Mouse (Mus musculus) kidney, adult 2 months (tissue): Measurements from ENCODE around the gene Slc12a8.

Source experiments
- CTCF ChIP-seq: fragments of 200-500 bp; conservative IDR thresholded peaks from 2 replicates; pipeline ENCODE4 v1.5.1; 2011; ENCODE audit warnings: low read depth, mild to moderate bottlenecking, control low read depth, low read length, moderate library complexity, mixed read lengths; ENCODE audit not compliant: insufficient read depth, insufficient read length
- POLR2A ChIP-seq: fragments of 200-500 bp; IDR thresholded peaks from one replicate; pipeline ENCODE4 v1.6.1; 2011; ENCODE audit warnings: low read depth, low read length, control low read depth

DNA sequence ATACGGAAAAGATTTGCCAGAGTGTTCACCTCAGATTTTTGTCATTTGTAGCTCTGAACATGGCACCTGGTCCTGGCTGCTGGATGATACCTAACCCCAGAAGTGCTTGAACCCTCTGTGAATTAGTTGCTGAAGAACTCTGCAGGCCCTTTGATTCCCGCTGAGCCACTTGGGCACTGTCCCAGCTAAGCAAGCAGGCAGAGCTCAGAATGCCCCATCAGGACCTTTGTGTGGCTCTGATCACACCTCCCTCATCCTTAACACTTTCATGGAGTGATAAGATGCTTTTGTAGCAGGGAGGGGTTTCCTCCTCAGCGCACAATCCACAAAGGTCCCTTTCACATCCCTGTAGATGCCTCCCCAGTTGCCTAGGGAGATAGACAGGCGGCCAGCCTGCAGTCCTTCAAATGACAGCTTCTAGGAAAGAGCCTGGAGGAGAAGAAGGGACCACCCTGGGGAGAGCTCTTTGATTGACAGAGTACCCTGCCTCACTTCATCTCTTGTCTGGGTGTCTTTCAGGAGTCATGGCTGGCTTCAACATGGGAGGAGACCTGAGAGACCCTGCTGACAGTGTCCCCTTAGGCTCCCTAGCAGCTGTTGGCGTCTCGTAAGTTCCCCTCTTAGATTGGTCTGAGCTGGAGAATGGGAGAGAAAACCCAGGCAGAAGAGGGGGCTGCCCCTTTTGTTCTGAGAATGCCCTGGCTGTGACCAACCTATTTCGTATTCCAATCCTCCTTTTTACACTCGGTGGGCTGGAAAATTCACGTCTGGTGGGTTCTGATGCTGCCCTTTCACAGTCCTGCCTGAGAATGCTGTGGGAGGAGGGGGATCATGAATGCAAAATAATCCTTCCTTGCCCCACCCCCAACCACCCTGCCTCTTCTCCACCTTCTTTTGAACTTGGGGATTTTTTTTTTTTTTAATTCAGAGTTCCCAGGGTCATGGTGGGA is 88.8 kb downstream of the Slc12a8 start:
- TF ChIP-seq POLR2A = no peak
- TF ChIP-seq CTCF = no peak
